Mouse (Mus musculus): Measurements from ENCODE around the gene Plekhj1.

GRCm38 (mm10) chr10:80760596-80761524 is 37.6 kb downstream of the Plekhj1 start:
- TF ChIP-seq POLR2A (IDR thresholded peaks at IDR 0.05; ENCODE audit: extremely low read depth, insufficient read depth, low read length), result no peak
- TF ChIP-seq CTCF (IDR thresholded peaks at IDR 0.05; ENCODE audit: low read depth, low read length), result no peak
